Mouse (Mus musculus): ENCODE results near the gene Gtf2h2.
"Not testable (repeated sequence)": the region's sequence is repeated elsewhere in the genome, so short reads cannot be mapped to it uniquely, and the experiment has no call there.

Gene Gtf2h2

GRCm38 (mm10) chr13:100492061-100492787 lies at the start of gene Gtf2h2:
TSS of gene Gtf2h2 (minus strand) at chr13:100492579.
- DNase-seq = peak; percentile 92

GRCm38 (mm10) chr13:100536149-100536548 lies 43.8 kb upstream of the Gtf2h2 start:
- no peak for DNase-seq

- peak; percentile 54 for DNase-seq
These were observed 40.5 kb upstream of the Gtf2h2 start for GRCm38 (mm10) chr13:100532788-100533365.

GRCm38 (mm10) chr13:100526649-100527038 lies 34.3 kb upstream of the Gtf2h2 start:
- DNase-seq = no peak

- peak; percentile 18 for DNase-seq
These were observed 33.7 kb upstream of the Gtf2h2 start for GRCm38 (mm10) chr13:100525935-100526648.

- no peak for DNase-seq
These were observed 32.5 kb upstream of the Gtf2h2 start for GRCm38 (mm10) chr13:100524896-100525295.

GRCm38 (mm10) chr13:100523698-100524097 lies 31.3 kb upstream of the Gtf2h2 start:
- DNase-seq = no peak

GRCm38 (mm10) chr13:100521724-100522591 lies 29.6 kb upstream of the Gtf2h2 start:
- DNase-seq = no peak

GRCm38 (mm10) chr13:100519162-100519561 lies 26.8 kb upstream of the Gtf2h2 start:
- DNase-seq = no peak

GRCm38 (mm10) chr13:100518191-100518590 lies 25.8 kb upstream of the Gtf2h2 start:
- no peak for DNase-seq

- DNase-seq = no peak
These were observed 25.3 kb upstream of the Gtf2h2 start for GRCm38 (mm10) chr13:100517652-100518153.

GRCm38 (mm10) chr13:100516213-100517105 lies 24.1 kb upstream of the Gtf2h2 start:
- DNase-seq = peak; percentile 11

- no peak for DNase-seq
These were observed 20.4 kb upstream of the Gtf2h2 start for GRCm38 (mm10) chr13:100512792-100513191.

GRCm38 (mm10) chr13:100511860-100512364 lies 19.5 kb upstream of the Gtf2h2 start:
- DNase-seq = no peak

GRCm38 (mm10) chr13:100511146-100511859 lies 18.9 kb upstream of the Gtf2h2 start:
- peak; percentile 48 for DNase-seq

- DNase-seq = not testable (repeated sequence)
These were observed 7.2 kb upstream of the Gtf2h2 start for GRCm38 (mm10) chr13:100499625-100500024.

GRCm38 (mm10) chr13:100495337-100495736 lies 3.0 kb upstream of the Gtf2h2 start:
- peak; percentile 75 for DNase-seq

- not testable (repeated sequence) for DNase-seq
These were observed 2.0 kb upstream of the Gtf2h2 start for GRCm38 (mm10) chr13:100494370-100494769.

- peak; percentile 6 for DNase-seq
These were observed 934 bp upstream of the Gtf2h2 start for GRCm38 (mm10) chr13:100493313-100493712.

- no peak for DNase-seq
These were observed 756 bp downstream of the Gtf2h2 start for GRCm38 (mm10) chr13:100491623-100492022.

- DNase-seq = no peak
These were observed 2.0 kb downstream of the Gtf2h2 start for GRCm38 (mm10) chr13:100490424-100490823.

All from lung, postnatal 10 days (tissue).